Mouse (Mus musculus) testis, adult 2 months (tissue): ENCODE results near the gene Tgm5.

ENCODE experiments used
- CTCF ChIP-seq: fragments of 200-500 bp; IDR thresholded peaks from 2 replicates; pipeline ENCODE4 v1.5.1; 2012; ENCODE audit warnings: low read depth, mild to moderate bottlenecking, inconsistent platforms, low read length, moderate library complexity; ENCODE audit not compliant: control insufficient read depth, insufficient read depth, insufficient replicate concordance
- POLR2A ChIP-seq: fragments of 200-500 bp; IDR thresholded peaks from 2 replicates; pipeline ENCODE4 v1.6.1; 2012; ENCODE audit warnings: low read depth, mild to moderate bottlenecking, inconsistent platforms, low read length, moderate library complexity; ENCODE audit not compliant: control insufficient read depth

- TF ChIP-seq POLR2A (no peak), CTCF (no peak)
Observed at GRCm38 (mm10) chr2:121061315-121061714, 24.3 kb downstream of the Tgm5 start.
